Mouse (Mus musculus): Measurements from ENCODE around the gene Ugt3a2. TPM values are rescaled to one million over a fixed set of nuclear protein-coding genes. Genes with fewer than 3 reads are reported as not detected.

Ugt3a2 gene
- polyA plus RNA-seq, 1 experiment from 2014 or later = not detected

DNA sequence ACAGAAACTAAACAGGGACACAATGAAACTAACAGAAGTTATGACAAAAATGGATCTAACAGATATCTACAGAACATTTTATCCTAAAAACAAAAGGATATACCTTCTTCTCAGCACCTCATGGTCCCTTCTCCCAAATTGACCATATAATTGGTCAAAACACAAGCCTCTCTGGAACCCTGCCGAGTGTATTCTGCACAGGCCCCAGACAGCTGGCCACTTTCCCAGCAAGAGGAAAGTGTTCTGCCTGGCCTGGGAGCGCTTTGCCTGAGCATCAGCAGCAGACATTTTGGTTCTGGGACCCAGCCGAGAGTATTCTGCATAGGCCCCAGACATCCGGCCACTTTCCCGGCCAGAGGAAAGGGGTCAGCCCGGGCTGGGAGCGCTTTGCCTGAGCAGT is 40.9 kb downstream of the Ugt3a2 start:
- H3K27me3 ChIP-seq (replicated peaks; ENCODE audit: control insufficient read depth, insufficient read depth, low read length) = no peaks in the 10 kb centered on the region
- no peaks in the 10 kb centered on the region for H3K36me3 ChIP-seq (ENCODE audit: control insufficient read depth, insufficient read depth, low read length)
- no peak overlapping the region for H3K4me3 ChIP-seq (ENCODE audit: low read depth, low read length)
- no peak overlapping the region for H3K27ac ChIP-seq (replicated peaks; ENCODE audit: low read depth, low read length)
- no peaks in the 10 kb centered on the region for H3K9me3 ChIP-seq (ENCODE audit: control insufficient read depth, low read length)
- no peak overlapping the region for H3K4me2 ChIP-seq (ENCODE audit: low read depth, low read length)
- no peak for ATAC-seq (ENCODE audit: low read depth)
- 85% methylated on average over 7 of the region's 7 CpGs for WGBS
- peak; percentile 1 for DNase-seq (ENCODE audit: low spot score)
- no peak overlapping the region for H3K9ac ChIP-seq (ENCODE audit: low read depth, low read length)
- H3K4me1 ChIP-seq (ENCODE audit: control insufficient read depth, insufficient read depth, low read length) = no peaks in the 10 kb centered on the region

DNA sequence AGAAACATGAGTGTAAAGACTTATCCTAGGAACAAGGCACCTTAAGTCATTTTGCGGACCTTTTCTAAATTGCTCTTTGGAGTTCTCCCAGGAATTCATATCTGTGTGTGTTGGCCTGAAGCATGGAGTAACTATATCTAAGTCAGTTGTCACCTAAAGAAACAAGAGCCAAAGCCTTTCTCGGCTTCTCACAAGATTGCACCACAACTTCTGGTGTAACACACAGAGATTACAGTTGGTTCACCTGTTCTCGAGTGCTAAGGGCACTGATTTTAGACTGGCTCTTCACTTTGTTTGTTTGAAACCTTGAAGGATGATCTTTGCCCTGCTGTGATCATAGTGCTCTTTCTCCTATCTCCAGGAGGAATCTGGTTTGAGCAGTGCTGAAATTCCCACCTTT is 74.1 kb downstream of the Ugt3a2 start:
- ATAC-seq (ENCODE audit: low read depth) (no peak), DNase-seq (ENCODE audit: low spot score) (no peak)
- H3K9me3 ChIP-seq (ENCODE audit: control insufficient read depth, low read length) = no peaks in the 10 kb centered on the region
- no peaks in the 10 kb centered on the region for H3K27me3 ChIP-seq (replicated peaks; ENCODE audit: control insufficient read depth, insufficient read depth, low read length)
- no peaks in the 10 kb centered on the region for H3K4me1 ChIP-seq (ENCODE audit: control insufficient read depth, insufficient read depth, low read length)
- 94% methylated on average over 3 of the region's 3 CpGs for WGBS
- no peaks in the 10 kb centered on the region for H3K36me3 ChIP-seq (ENCODE audit: control insufficient read depth, insufficient read depth, low read length)
- H3K9ac ChIP-seq (ENCODE audit: low read depth, low read length) = no peak overlapping the region
- no peak overlapping the region for H3K4me2 ChIP-seq (ENCODE audit: low read depth, low read length)
- no peak overlapping the region for H3K27ac ChIP-seq (replicated peaks; ENCODE audit: low read depth, low read length)
- H3K4me3 ChIP-seq (ENCODE audit: low read depth, low read length) = no peak overlapping the region

Other genes with a start within 250 kb of the Ugt3a2 start
- 4.3 and 6.2 TPM in 2 replicates for gene Lmbrd2, start 195.0 kb upstream of the Ugt3a2 start, polyA plus RNA-seq (2014; fragmentation: Nextera tagmentation; extraction: Ambion mirVana)
- 76.9 and 89.2 TPM in 2 replicates for gene Skp2, start 180.1 kb upstream of the Ugt3a2 start, polyA plus RNA-seq (2014; fragmentation: Nextera tagmentation; extraction: Ambion mirVana)
- gene Ugt3a1, start 58.7 kb upstream of the Ugt3a2 start, polyA plus RNA-seq (2014; fragmentation: Nextera tagmentation; extraction: Ambion mirVana) = not detected in 2 replicates
- gene Capsl, start 100.5 kb downstream of the Ugt3a2 start, polyA plus RNA-seq (2014; fragmentation: Nextera tagmentation; extraction: Ambion mirVana) = 4.4 and 11.5 TPM in 2 replicates
- gene Il7r, start 194.6 kb downstream of the Ugt3a2 start, polyA plus RNA-seq (2014; fragmentation: Nextera tagmentation; extraction: Ambion mirVana) = 0.19 and 0.24 TPM in 2 replicates